Mouse (Mus musculus) olfactory bulb, adult 2 months (tissue): ENCODE results near the gene Gm5128. TPM values are rescaled to one million over a fixed set of nuclear protein-coding genes. Genes with fewer than 3 reads are reported as not detected.
"Not testable (repeated sequence)": the region's sequence is repeated elsewhere in the genome, so short reads cannot be mapped to it uniquely, and the experiment has no call there.

Experiments used
- H3K27ac ChIP-seq: fragments of 200-500 bp; 2 replicates; pipeline ENCODE4 v1.5.1; 2012; ENCODE audit warnings: low read depth, low read length; ENCODE audit not compliant: insufficient read depth
- H3K4me1 ChIP-seq: fragments of 200-500 bp; 2 replicates; pipeline ENCODE4 v1.6.1; 2012; ENCODE audit warnings: low read length; ENCODE audit not compliant: control insufficient read depth, insufficient read depth
- H3K4me3 ChIP-seq: fragments of 200-500 bp; 2 replicates; pipeline ENCODE4 v1.5.1; 2012; ENCODE audit warnings: mild to moderate bottlenecking, low read depth, low read length, moderate library complexity; ENCODE audit not compliant: insufficient read depth
- WGBS: fragments of 180-500 bp; shearing (Covaris S2); methylation state at CpG from one replicate; pipeline ENCODE4 v1.1.7; 2018; 5-methylcytosine and 5-hydroxymethylcytosine counted together
- polyA plus RNA-seq: library from polyadenylated mRNA; stranded (reverse); fragments of >200 nt; gene quantifications from 2 replicates; pipeline ENCODE4 v1.2.4, GENCODE M21; 2012; ENCODE audit warnings: low replicate concordance; ENCODE audit not compliant: missing spikeins, insufficient read depth, insufficient read length

Gm5128 gene
- not detected in 2 replicates for polyA plus RNA-seq

- WGBS = no CpG with 5 or more reads among the region's 15 CpGs
- H3K4me1 ChIP-seq, H3K27ac ChIP-seq, H3K4me3 ChIP-seq: not testable (repeated sequence)
Observed at GRCm38 (mm10) chrX:135372984-135373383, at the start of gene Gm5128. Gm5128 (plus strand) TSS chrX:135373284.

GRCm38 (mm10) chrX:135360685-135361084 lies 12.4 kb upstream of the Gm5128 start:
- not testable (repeated sequence) for H3K27ac ChIP-seq, H3K4me1 ChIP-seq, H3K4me3 ChIP-seq
- 19% methylated on average over 3 of the region's 6 CpGs for WGBS

- H3K4me1 ChIP-seq, H3K27ac ChIP-seq, H3K4me3 ChIP-seq: not testable (repeated sequence)
- no CpG with 5 or more reads among the region's 4 CpGs for WGBS
Observed at GRCm38 (mm10) chrX:135361943-135362342, 11.1 kb upstream of the Gm5128 start.

GRCm38 (mm10) chrX:135403578-135403977 lies 30.5 kb downstream of the Gm5128 start:
- H3K4me1 ChIP-seq, H3K27ac ChIP-seq, H3K4me3 ChIP-seq: not testable (repeated sequence)
- no CpG with 5 or more reads among the region's 3 CpGs for WGBS

GRCm38 (mm10) chrX:135421203-135421602 lies 48.1 kb downstream of the Gm5128 start:
- 34% methylated on average over 4 of the region's 7 CpGs for WGBS
- not testable (repeated sequence) for H3K4me1 ChIP-seq, H3K4me3 ChIP-seq, H3K27ac ChIP-seq

GRCm38 (mm10) chrX:135421824-135422223 lies 48.7 kb downstream of the Gm5128 start:
- H3K4me1 ChIP-seq, H3K4me3 ChIP-seq, H3K27ac ChIP-seq: not testable (repeated sequence)

- whole genome bisulfite sequencing = no CpG with 5 or more reads among the region's 4 CpGs
- not testable (repeated sequence) for H3K4me3 ChIP-seq, H3K27ac ChIP-seq, H3K4me1 ChIP-seq
Observed at GRCm38 (mm10) chrX:135422473-135422872, 49.4 kb downstream of the Gm5128 start.

Other genes with a start within 250 kb of the Gm5128 start
- not detected in 2 replicates for gene Gm15023, start 195.7 kb upstream of the Gm5128 start, polyA plus RNA-seq
- not detected in 2 replicates for gene Tceal6, start 162.6 kb upstream of the Gm5128 start, polyA plus RNA-seq
- not detected in 2 replicates for gene Pramel3, start 71.0 kb upstream of the Gm5128 start, polyA plus RNA-seq
- gene Gm7903, start 60.6 kb downstream of the Gm5128 start, polyA plus RNA-seq = not detected in 2 replicates
- gene AV320801, start 121.3 kb downstream of the Gm5128 start, polyA plus RNA-seq = not detected in 2 replicates
- gene Nxf7, start 225.5 kb downstream of the Gm5128 start, polyA plus RNA-seq = not detected in 2 replicates